14 mouse cellular contexts compared by ENCODE assay signal in the genomic region with DNA sequence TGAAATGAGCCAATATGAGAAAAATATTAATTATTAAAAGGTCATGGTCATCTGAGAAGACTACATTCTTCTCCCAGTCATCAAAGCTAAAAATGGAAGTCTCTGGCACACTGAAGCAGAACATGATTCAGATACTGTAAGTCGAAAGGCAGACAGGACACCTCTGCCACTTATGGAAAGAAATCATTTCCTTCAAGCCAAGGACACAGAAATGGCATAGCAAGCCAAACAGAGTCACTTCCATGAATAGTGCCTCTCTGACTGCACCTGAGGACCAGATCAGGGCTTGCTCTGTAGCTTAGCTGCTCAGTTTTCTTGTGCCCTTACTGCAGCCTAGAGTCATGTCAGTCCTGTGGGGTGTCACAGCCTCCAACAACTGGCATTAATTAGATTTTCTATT.
DNase-seq lines count a peak whose midpoint lies in the region.
"Had no signal": no experiment of that assay in that cellular context is flagged by ENCODE, and none has a peak within 500 bp of the region (broad histone marks: within the 10 kb centered on the region; RNA-seq: fewer than 3 reads in every experiment).

No protein-coding gene starts in this region.

- intact Hi-C loops in heart, postnatal 36 days (cut with DNase I), result no loop called here
- intact Hi-C loops in heart, postnatal 14 days (cut with DNase I), result no loop called here

- peak; percentile 4 for DNase-seq in adrenal gland, adult 2 months
- no peak for DNase-seq in adrenal gland, postnatal 10 days
- peak; percentile 19 to 57 for DNase-seq in heart, adult 18-20 months
- no peak for DNase-seq in heart, postnatal 36 days
- DNase-seq in heart, adult 8-10 months (ENCODE audit: low spot score), result peak; percentile 29
- no peak for DNase-seq in heart, postnatal 14 days
- DNase-seq: adrenal gland, postnatal 25 days; cerebellum, adult 11 months; cerebellum, adult 18-20 months; cerebellum, adult 8-10 months; cerebellum, adult 9-11 months; cerebellum, postnatal 14 days; cerebellum, postnatal 36 days; embryo, embryonic 11 days had no signal

Comparison
In these comparisons a context has a peak if more than half of its experiments do, and no peak if none do; other contexts are left out.
1. DNase-seq: peak in adrenal gland, adult 2 months (single experiment), heart, adult 18-20 months (2 of 2) and heart, adult 8-10 months (single experiment); none in adrenal gland, postnatal 10 days (single experiment), heart, postnatal 36 days (0 of 2) and heart, postnatal 14 days (0 of 2).